Comparison of ENCODE assay signal across 31 mouse cellular contexts in the genomic region with DNA sequence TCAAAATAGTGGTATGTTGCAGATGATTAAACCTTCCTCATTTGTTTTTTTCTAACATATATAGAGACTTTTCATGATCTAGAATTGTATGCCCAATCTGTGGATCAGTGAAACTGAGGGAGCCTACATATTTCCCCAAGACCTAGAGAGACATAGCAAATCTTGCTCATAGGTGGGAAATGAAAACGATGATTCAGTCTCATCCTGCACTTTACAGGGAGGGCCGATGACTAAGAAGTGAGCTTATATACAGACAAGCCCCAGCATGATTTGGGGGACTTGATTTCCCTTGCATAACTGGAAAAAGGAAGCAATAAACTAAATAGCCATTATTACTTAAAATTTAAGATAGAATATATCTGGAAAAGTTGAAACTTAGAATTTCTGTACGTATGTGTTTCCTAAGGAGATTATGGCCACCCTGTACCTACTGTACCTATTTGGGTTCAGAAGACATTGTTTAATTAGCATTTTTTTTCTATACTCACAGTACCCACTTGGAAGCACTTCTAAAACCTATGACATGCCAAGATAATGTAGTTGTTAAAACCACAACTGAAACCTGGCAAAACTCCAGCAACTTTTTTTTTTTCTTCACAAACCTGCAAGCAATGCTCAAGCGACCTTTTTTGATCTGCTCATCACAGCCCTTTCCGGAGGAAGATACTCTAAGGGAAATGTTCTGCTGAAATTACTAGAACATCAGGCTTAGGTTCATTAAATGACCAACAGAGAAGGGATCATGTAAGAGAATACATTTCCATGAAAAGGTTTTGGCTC. TPM values are rescaled to one million over a fixed set of nuclear protein-coding genes. Genes with fewer than 3 reads are reported as not detected.
DNase-seq lines count a peak whose midpoint lies in the region; ATAC-seq and TF ChIP-seq lines count a peak whose summit lies in the region.
"Had no signal": no experiment of that assay in that cellular context is flagged by ENCODE, and none has a peak within 500 bp of the region (broad histone marks: within the 10 kb centered on the region; RNA-seq: fewer than 3 reads in every experiment).

No protein-coding gene starts in this region.

- TF ChIP-seq EP300 in MEL (IDR thresholded peaks at IDR 0.05; ENCODE audit: low read depth in 1 of 2, low read length in 2 of 2): no peak

- intact Hi-C loops in gastrocnemius, postnatal 36 days (cut with DNase I): no loop called here

- H3K36me3 ChIP-seq in forebrain, postnatal 0 days (ENCODE audit: insufficient read depth): no peaks in the 10 kb centered on the region
- H3K36me3 ChIP-seq in forebrain, embryonic 15.5 days: no peaks in the 10 kb centered on the region
- H3K36me3 ChIP-seq in MEL (ENCODE audit: control insufficient read depth in 1 of 2, insufficient read depth in 2 of 2, low read length in 2 of 2): no peaks in the 10 kb centered on the region
- H3K36me3 ChIP-seq: embryonic facial prominence, embryonic 10.5 days; embryonic facial prominence, embryonic 15.5 days; forebrain, embryonic 12.5 days; hindbrain, embryonic 12.5 days had no signal

- 82% methylated on average over 5 of the region's 5 CpGs for WGBS in forebrain, postnatal 0 days
- 88% methylated on average over 5 of the region's 5 CpGs for WGBS in forebrain, embryonic 15.5 days

- H3K27ac ChIP-seq in forebrain, postnatal 0 days (ENCODE audit: low read depth, low read length): no peak overlapping the region
- no peak overlapping the region for H3K27ac ChIP-seq in forebrain, embryonic 15.5 days (replicated peaks)
- peak overlapping the region; percentile 88; the same call in 1 of the 2 replicates for H3K27ac ChIP-seq in layer of hippocampus, adult 2 months
- H3K27ac ChIP-seq in MEL (ENCODE audit: control insufficient read depth, low read depth, low read length): no peak overlapping the region
- H3K27ac ChIP-seq: embryonic facial prominence, embryonic 10.5 days; embryonic facial prominence, embryonic 15.5 days; forebrain, embryonic 12.5 days; hindbrain, embryonic 12.5 days; liver, embryonic 14.5 days; macrophage had no signal

- no peak overlapping the region for H3K9ac ChIP-seq in forebrain, postnatal 0 days
- H3K9ac ChIP-seq in forebrain, embryonic 15.5 days (replicated peaks): no peak overlapping the region
- no peak overlapping the region for H3K9ac ChIP-seq in MEL (ENCODE audit: control insufficient read depth, low read depth, low read length, poor library complexity, severe bottlenecking)
- H3K9ac ChIP-seq: embryonic facial prominence, embryonic 15.5 days; forebrain, embryonic 12.5 days; hindbrain, embryonic 12.5 days; liver, embryonic 14.5 days had no signal

- TF ChIP-seq CTCF in forebrain, postnatal 0 days (IDR thresholded peaks at IDR 0.05; ENCODE audit: low read depth): no peak
- no peak for TF ChIP-seq CTCF in layer of hippocampus, adult 2 months (conservative IDR thresholded peaks at IDR 0.05)
- no peak for TF ChIP-seq CTCF in MEL (IDR thresholded peaks at IDR 0.05 in 2 of 3, conservative IDR thresholded peaks at IDR 0.05 in 1 of 3; ENCODE audit: control insufficient read depth in 1 of 3, insufficient read depth in 1 of 3, low read depth in 2 of 3, low read length in 3 of 3, poor library complexity in 1 of 3, severe bottlenecking in 1 of 3)

- ATAC-seq in forebrain, postnatal 0 days: no peak
- ATAC-seq in forebrain, embryonic 15.5 days (replicated peaks): no peak
- ATAC-seq: Patski had no signal

- no peaks in the 10 kb centered on the region for H3K9me3 ChIP-seq in forebrain, postnatal 0 days (ENCODE audit: low read length)
- no peaks in the 10 kb centered on the region for H3K9me3 ChIP-seq in forebrain, embryonic 15.5 days
- no peaks in the 10 kb centered on the region for H3K9me3 ChIP-seq in MEL (replicated peaks; ENCODE audit: insufficient read depth, low read length)
- H3K9me3 ChIP-seq: embryonic facial prominence, embryonic 10.5 days; embryonic facial prominence, embryonic 15.5 days; forebrain, embryonic 12.5 days; hindbrain, embryonic 12.5 days had no signal

- TF ChIP-seq RAD21 in MEL (IDR thresholded peaks at IDR 0.05; ENCODE audit: low read depth, low read length): no peak

- H3K4me2 ChIP-seq in forebrain, postnatal 0 days (ENCODE audit: low read depth): peak overlapping the region; percentile 13; the same call in 1 of the 2 replicates
- no peak overlapping the region for H3K4me2 ChIP-seq in forebrain, embryonic 15.5 days (replicated peaks)
- H3K4me2 ChIP-seq: embryonic facial prominence, embryonic 15.5 days; forebrain, embryonic 12.5 days; hindbrain, embryonic 12.5 days had no signal

- no peaks in the 10 kb centered on the region for H3K79me2 ChIP-seq in MEL (ENCODE audit: control insufficient read depth, insufficient read depth, low read length, poor library complexity)

- DNase-seq in forebrain, postnatal 0 days: no peak
- peak in 1 of 2 experiments; percentile 16 for DNase-seq in layer of hippocampus, adult 2 months (ENCODE audit: low spot score in 2 of 2)
- DNase-seq in layer of hippocampus, postnatal 14 days (ENCODE audit: low spot score in 2 of 2): no peak
- DNase-seq in 416B (ENCODE audit: low read depth) (peak; percentile 5), MEL (ENCODE audit: low read depth, low spot score) (peak; percentile 6)
- no peak for DNase-seq in gastrocnemius, postnatal 36 days
- DNase-seq: adrenal gland, postnatal 14 days; cerebellum, adult 8-10 months; gastrocnemius, postnatal 10 days; heart, postnatal 14 days; kidney, adult 2 months; kidney, postnatal 36 days; layer of hippocampus, postnatal 36 days; liver; lung, adult 2 months; lung, postnatal 10 days; midbrain, embryonic 14.5 days; thymus, adult 2 months; thymus, postnatal 36 days had no signal

- H3K4me3 ChIP-seq in forebrain, postnatal 0 days (ENCODE audit: low read depth, low read length): no peak overlapping the region
- no peak overlapping the region for H3K4me3 ChIP-seq in forebrain, embryonic 15.5 days
- peak overlapping the region; percentile 75 for H3K4me3 ChIP-seq in layer of hippocampus, adult 2 months
- H3K4me3 ChIP-seq in MEL (ENCODE audit: control insufficient read depth in 1 of 2, insufficient read depth in 1 of 2, low read depth in 2 of 2, low read length in 2 of 2): no peak overlapping the region
- H3K4me3 ChIP-seq: embryonic facial prominence, embryonic 10.5 days; embryonic facial prominence, embryonic 15.5 days; forebrain, embryonic 12.5 days; hindbrain, embryonic 12.5 days had no signal

- no peaks in the 10 kb centered on the region for H3K27me3 ChIP-seq in forebrain, postnatal 0 days (ENCODE audit: insufficient read depth, low read length)
- 0 out of 2 replicates have a peak, but pooled peaks cover 10% of the 10 kb centered on the region for H3K27me3 ChIP-seq in forebrain, embryonic 15.5 days
- H3K27me3 ChIP-seq in MEL (ENCODE audit: control insufficient read depth in 1 of 2, insufficient read depth in 2 of 2, low read length in 2 of 2): no peaks in the 10 kb centered on the region
- H3K27me3 ChIP-seq: CH12.LX had no signal

- TF ChIP-seq POLR2A in MEL (IDR thresholded peaks at IDR 0.05; ENCODE audit: control insufficient read depth in 1 of 2, insufficient read depth in 1 of 2, low read depth in 1 of 2, low read length in 2 of 2, poor library complexity in 1 of 2): no peak

- H3K4me1 ChIP-seq in forebrain, postnatal 0 days (ENCODE audit: insufficient read depth): 0 out of 2 replicates have a peak, but pooled peaks cover 4% of the 10 kb centered on the region
- H3K4me1 ChIP-seq in forebrain, embryonic 15.5 days: peaks cover 19% of the 10 kb centered on the region
- no peaks in the 10 kb centered on the region for H3K4me1 ChIP-seq in MEL (ENCODE audit: control insufficient read depth in 1 of 2, insufficient read depth in 2 of 2, low read length in 2 of 2)

TF ChIP-seq in MEL, 35 proteins besides CTCF, POLR2A, EP300 and RAD21:
- no peak for TF ChIP-seq GABPA (IDR thresholded peaks at IDR 0.05; ENCODE audit: low read depth, low read length)
- TF ChIP-seq ZNF384 (IDR thresholded peaks at IDR 0.05; ENCODE audit: low read depth, low read length): 0 out of 2 replicates have a peak, but pooled peaks have one; percentile 17

RNA-seq across cellular contexts. Expression of gene Hcn1, which starts 3.0 kb away (rescaled TPM):
- total RNA-seq in forebrain, postnatal 0 days (2014; rRNA removed): 6.5 and 6.9 TPM in 2 replicates
- 0.88 and 1.7 TPM in 2 replicates for polyA plus RNA-seq in forebrain, postnatal 0 days (2015; fragmentation: Nextera tagmentation; extraction: Ambion mirVana)
- 0.56 and 0.60 TPM in 2 replicates for polyA plus RNA-seq in forebrain, embryonic 15.5 days (2015; fragmentation: Nextera tagmentation; extraction: Ambion mirVana)
- 10 to 100 TPM; 39.2 to 39.8 TPM for total RNA-seq in layer of hippocampus, adult 2 months (2021)
- total RNA-seq in layer of hippocampus, postnatal 14 days (2021): 10 to 100 TPM; 31.2 to 37.7 TPM
- not detected in 2 replicates for total RNA-seq in MEL (2012; rRNA removed)
- not detected for polyA plus RNA-seq in MEL (2012; ENCODE audit: insufficient read depth in 1 of 2, insufficient read length in 2 of 2, low read depth in 1 of 2, low replicate concordance in 2 of 2, missing spikeins in 1 of 2)
- total RNA-seq in gastrocnemius, postnatal 36 days (2021): under 1 TPM; 0.03 to 0.05 TPM
- total RNA-seq: CH12.LX; common myeloid progenitor, adult 5-6 weeks; granulocyte monocyte progenitor cell, adult 5-6 weeks; megakaryocyte-erythroid progenitor cell, adult 5-6 weeks had no signal
- polyA plus RNA-seq: macrophage had no signal

Comparison
In these comparisons a context has a peak if more than half of its experiments do, and no peak if none do; other contexts are left out.
1. DNase-seq: peak in 416B (single experiment) and MEL (single experiment); none in forebrain, postnatal 0 days (single experiment), layer of hippocampus, postnatal 14 days (0 of 2) and gastrocnemius, postnatal 36 days (0 of 2).